Mouse (Mus musculus) cerebral cortex, adult 2 months (tissue): ENCODE measurements around the gene Acer1.

Experiments used
- WGBS: fragments of 180-500 bp; shearing (Covaris S2); methylation state at CpG from one replicate; pipeline ENCODE4 v1.1.7; 2018; 5-methylcytosine and 5-hydroxymethylcytosine counted together

The Acer1 gene

GRCm38 (mm10) chr17:56952639-56953038 is 29.3 kb downstream of the Acer1 start:
- 86% methylated on average over 1 of the region's 1 CpGs for WGBS

GRCm38 (mm10) chr17:56950915-56951314 is 31.0 kb downstream of the Acer1 start:
- WGBS = 21% methylated on average over 3 of the region's 3 CpGs

- WGBS = 90% methylated on average over 4 of the region's 4 CpGs
These were observed 43.2 kb downstream of the Acer1 start for GRCm38 (mm10) chr17:56938751-56939150.

GRCm38 (mm10) chr17:56936731-56937130 is 45.2 kb downstream of the Acer1 start:
- 96% methylated on average over 7 of the region's 7 CpGs for WGBS

- 3% methylated on average over 72 of the region's 76 CpGs for WGBS
These were observed 46.4 kb downstream of the Acer1 start, which contains the start of gene Mllt1 for GRCm38 (mm10) chr17:56935363-56936131. Gene Mllt1, minus strand, starts transcription at chr17:56935415.

GRCm38 (mm10) chr17:56934545-56935330 is 47.2 kb downstream of the Acer1 start:
- WGBS = 2% methylated on average over 40 of the region's 45 CpGs

GRCm38 (mm10) chr17:56933395-56933794 is 48.5 kb downstream of the Acer1 start:
- WGBS = 81% methylated on average over 2 of the region's 2 CpGs

- WGBS = 81% methylated on average over 8 of the region's 8 CpGs
These were observed 51.9 kb downstream of the Acer1 start for GRCm38 (mm10) chr17:56930026-56930425.

- 79% methylated on average over 1 of the region's 1 CpGs for WGBS
These were observed 52.4 kb downstream of the Acer1 start for GRCm38 (mm10) chr17:56929530-56929929.

- 97% methylated on average over 2 of the region's 2 CpGs for WGBS
These were observed 55.9 kb downstream of the Acer1 start for GRCm38 (mm10) chr17:56925998-56926397.

GRCm38 (mm10) chr17:56919725-56920124 is 62.2 kb downstream of the Acer1 start:
- WGBS = 78% methylated on average over 3 of the region's 3 CpGs

- 61% methylated on average over 2 of the region's 2 CpGs for WGBS
These were observed 64.8 kb downstream of the Acer1 start for GRCm38 (mm10) chr17:56917166-56917565.

- WGBS = 85% methylated on average over 3 of the region's 3 CpGs
These were observed 68.9 kb downstream of the Acer1 start for GRCm38 (mm10) chr17:56913023-56913422.

GRCm38 (mm10) chr17:56909764-56910163 is 72.2 kb downstream of the Acer1 start:
- 47% methylated on average over 2 of the region's 2 CpGs for WGBS

GRCm38 (mm10) chr17:56907887-56908286 is 74.0 kb downstream of the Acer1 start:
- 47% methylated on average over 9 of the region's 9 CpGs for WGBS

- WGBS = 90% methylated on average over 5 of the region's 5 CpGs
These were observed 74.8 kb downstream of the Acer1 start for GRCm38 (mm10) chr17:56907096-56907495.

GRCm38 (mm10) chr17:56906166-56906565 is 75.8 kb downstream of the Acer1 start:
- 90% methylated on average over 3 of the region's 3 CpGs for WGBS
